Mouse (Mus musculus): ENCODE measurements around the gene Phlda2. TPM values are rescaled to one million over a fixed set of nuclear protein-coding genes. Genes with fewer than 3 reads are reported as not detected.

The Phlda2 gene
- polyA plus RNA-seq, 1 experiment from 2014 or later = 0.45 TPM

DNA sequence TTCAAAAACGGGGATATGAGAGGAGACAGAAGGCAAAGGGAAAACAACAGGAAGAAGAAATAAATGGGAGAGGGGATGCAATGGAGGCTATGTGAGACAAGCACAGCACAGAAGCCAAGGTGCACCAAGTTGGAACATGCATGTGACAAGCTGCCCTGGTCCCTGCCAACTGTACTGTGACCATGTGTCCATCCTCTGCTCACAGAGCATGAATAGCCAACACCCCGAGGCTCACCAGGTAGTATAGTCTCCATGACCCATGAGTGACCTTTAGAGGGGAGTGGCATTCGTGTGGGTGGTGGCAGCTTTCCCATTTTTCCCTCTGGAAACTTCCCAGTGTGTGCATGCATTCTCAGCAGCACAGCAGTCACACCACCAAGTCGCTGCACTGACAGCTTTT is 16.4 kb upstream of the Phlda2 start:
- no peak overlapping the region for H3K4me3 ChIP-seq
- H3K4me1 ChIP-seq (replicated peaks) = no peaks in the 10 kb centered on the region
- no peak overlapping the region for H3K4me2 ChIP-seq
- H3K27me3 ChIP-seq = no peaks in the 10 kb centered on the region
- no peak for ATAC-seq (ENCODE audit: low read depth)
- H3K27ac ChIP-seq (replicated peaks) = no peak overlapping the region
- 85% methylated on average over 4 of the region's 4 CpGs for WGBS
- H3K9ac ChIP-seq = no peak overlapping the region
- H3K36me3 ChIP-seq = peaks cover 100% of the 10 kb centered on the region
- no peaks in the 10 kb centered on the region for H3K9me3 ChIP-seq

DNA sequence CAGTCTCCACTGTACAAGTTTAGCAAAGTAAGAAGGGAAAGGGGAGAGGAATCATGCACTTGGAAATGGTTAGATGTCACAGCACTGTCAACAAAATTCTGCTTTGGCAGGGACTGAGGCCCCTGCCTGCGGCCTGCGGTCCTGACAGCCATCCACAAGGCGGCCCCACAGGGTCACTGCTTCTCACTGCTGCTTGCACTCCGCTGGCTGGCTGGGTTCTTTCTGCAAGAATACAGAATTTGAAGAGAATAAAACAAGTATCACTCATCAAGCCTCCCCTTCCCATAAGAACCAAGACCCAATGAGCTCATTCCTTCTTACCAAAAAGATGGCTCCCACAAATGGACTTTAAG is 11.4 kb upstream of the Phlda2 start:
- 95% methylated on average over 4 of the region's 4 CpGs for WGBS
- H3K27me3 ChIP-seq = no peaks in the 10 kb centered on the region
- H3K36me3 ChIP-seq = peaks cover 73% of the 10 kb centered on the region
- H3K9ac ChIP-seq = no peak overlapping the region
- no peak overlapping the region for H3K4me2 ChIP-seq
- no peak overlapping the region for H3K27ac ChIP-seq (replicated peaks)
- H3K4me3 ChIP-seq = no peak overlapping the region
- ATAC-seq (ENCODE audit: low read depth) = no peak
- no peaks in the 10 kb centered on the region for H3K9me3 ChIP-seq
- H3K4me1 ChIP-seq (replicated peaks) = no peaks in the 10 kb centered on the region

DNA sequence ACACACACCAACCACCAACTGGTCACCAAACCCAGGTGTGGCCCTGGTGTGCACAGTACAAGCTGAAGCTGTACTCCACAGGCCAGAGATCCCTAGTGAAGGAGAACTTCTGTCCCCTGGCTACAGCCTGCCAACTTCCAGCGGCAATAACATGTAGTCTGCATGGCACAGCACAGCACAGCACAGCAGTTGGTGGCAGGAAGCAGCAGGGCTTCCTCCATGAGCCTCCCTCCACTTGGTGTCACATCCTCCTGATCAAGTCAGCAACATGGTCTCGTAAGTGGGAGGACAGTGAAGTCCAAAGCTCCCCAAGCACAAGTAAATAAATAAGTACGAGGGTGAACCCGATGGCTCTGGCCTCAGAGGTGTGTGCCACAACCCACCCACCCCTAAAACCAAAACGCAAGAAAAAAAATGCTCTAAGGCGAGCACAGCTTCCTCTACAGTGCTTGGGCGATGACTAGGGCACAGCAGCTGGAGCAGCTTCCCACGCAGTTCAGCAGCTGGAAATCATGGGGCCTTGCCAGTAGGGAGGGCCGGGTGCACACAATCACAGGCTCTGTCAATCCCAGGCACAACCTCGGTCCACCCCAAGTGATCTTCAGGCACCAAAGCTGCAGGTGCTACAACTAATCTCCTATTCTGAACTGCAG is 10.9 kb upstream of the Phlda2 start:
- no peak overlapping the region for H3K27ac ChIP-seq (replicated peaks)
- no peak overlapping the region for H3K9ac ChIP-seq
- H3K4me2 ChIP-seq = no peak overlapping the region
- no peak overlapping the region for H3K4me3 ChIP-seq
- WGBS = 92% methylated on average over 10 of the region's 10 CpGs
- no peaks in the 10 kb centered on the region for H3K9me3 ChIP-seq
- no peaks in the 10 kb centered on the region for H3K4me1 ChIP-seq (replicated peaks)
- no peaks in the 10 kb centered on the region for H3K27me3 ChIP-seq
- H3K36me3 ChIP-seq = peaks cover 68% of the 10 kb centered on the region
- ATAC-seq (ENCODE audit: low read depth) = no peak

DNA sequence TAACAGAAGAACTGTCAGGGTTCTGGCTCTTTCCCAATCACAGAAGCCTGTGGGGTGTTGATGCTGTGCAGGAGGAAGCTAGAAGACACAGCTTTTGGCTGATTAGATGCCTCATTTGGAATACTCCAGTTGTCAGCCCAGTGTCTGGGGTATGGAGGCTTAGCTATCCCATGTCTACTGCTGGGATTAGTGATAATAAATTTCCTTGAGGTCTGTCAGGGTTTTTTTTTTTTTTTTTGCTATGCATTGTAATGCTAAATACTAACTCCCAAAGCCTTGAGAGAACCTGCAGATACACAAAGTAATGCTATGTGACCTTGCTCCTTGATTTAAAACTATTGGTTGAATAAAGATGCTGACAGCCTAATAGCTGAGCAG is 8.4 kb upstream of the Phlda2 start:
- Histone ChIP-seq H3K4me2 (no peak overlapping the region), H3K9ac (no peak overlapping the region), H3K36me3 (peaks cover 42% of the 10 kb centered on the region), H3K27me3 (peaks cover 2% of the 10 kb centered on the region; the same call in 1 of the 2 replicates), H3K27ac (replicated peaks) (no peak overlapping the region), H3K4me3 (no peak overlapping the region), H3K9me3 (no peaks in the 10 kb centered on the region), H3K4me1 (replicated peaks) (no peaks in the 10 kb centered on the region)
- ATAC-seq (ENCODE audit: low read depth) = no peak

DNA sequence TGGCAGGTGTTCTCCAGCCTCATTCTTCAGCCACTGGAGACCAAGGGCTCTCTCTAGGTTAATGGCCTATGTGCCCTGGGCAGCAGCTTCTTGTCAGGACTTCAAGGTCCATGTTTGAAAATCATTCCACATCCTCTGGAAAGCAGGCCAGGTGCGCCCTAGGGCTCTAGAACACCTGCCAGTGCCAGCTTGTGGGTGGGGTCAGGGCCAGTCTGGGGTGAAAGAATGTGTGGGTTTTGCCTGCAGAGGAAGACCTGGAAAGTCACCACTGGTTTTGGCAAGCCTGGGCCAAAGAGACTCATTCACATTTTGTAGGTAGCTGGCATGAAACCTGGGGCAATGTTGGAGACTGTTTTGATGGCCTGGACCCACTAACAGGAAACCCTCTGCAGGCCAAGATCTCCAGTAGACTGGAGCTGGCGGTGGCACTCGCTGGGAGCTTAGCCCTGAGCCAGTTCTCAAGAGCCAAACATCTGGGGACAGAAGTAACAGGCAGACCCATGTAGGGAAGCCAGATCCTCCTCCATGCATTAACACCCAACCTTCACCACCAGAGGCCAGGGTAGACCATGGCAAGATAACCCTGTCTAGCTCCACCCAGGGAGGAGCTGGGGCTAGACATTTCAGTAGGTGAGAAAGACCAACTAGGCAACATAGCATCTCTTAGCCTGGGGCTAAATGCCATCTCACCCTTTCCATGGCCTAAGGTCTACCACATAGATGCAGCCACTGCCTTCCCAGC is 7.8 kb upstream of the Phlda2 start:
- H3K27ac ChIP-seq (replicated peaks) = no peak overlapping the region
- WGBS = 93% methylated on average over 3 of the region's 3 CpGs
- H3K9ac ChIP-seq = no peak overlapping the region
- H3K4me3 ChIP-seq = no peak overlapping the region
- no peak overlapping the region for H3K4me2 ChIP-seq
- H3K9me3 ChIP-seq = no peaks in the 10 kb centered on the region
- no peak for ATAC-seq (ENCODE audit: low read depth)
- peaks cover 4% of the 10 kb centered on the region; the same call in 1 of the 2 replicates for H3K27me3 ChIP-seq
- H3K4me1 ChIP-seq (replicated peaks) = no peaks in the 10 kb centered on the region
- peaks cover 37% of the 10 kb centered on the region for H3K36me3 ChIP-seq

DNA sequence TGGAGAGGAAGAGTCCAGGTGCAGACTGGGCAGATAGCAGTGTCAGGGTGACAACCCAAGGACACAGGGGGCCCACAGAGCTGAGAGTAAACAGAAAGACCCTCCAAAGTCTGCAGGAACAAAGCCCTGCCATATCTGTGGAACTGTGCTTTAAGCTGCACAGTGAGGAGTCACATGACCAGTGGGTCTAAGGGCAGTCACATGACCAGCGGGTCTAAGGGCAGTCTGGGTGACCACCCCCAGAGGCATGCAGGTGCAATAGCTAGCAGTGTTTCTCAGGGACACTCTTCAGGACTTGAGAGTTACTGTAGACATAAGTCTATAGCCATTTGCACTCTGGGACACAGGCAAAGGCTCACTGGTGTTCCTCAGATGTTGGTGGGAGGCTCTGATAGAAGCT is 6.6 kb upstream of the Phlda2 start:
- H3K9ac ChIP-seq = no peak overlapping the region
- H3K27ac ChIP-seq (replicated peaks) = no peak overlapping the region
- no peak for ATAC-seq (ENCODE audit: low read depth)
- H3K36me3 ChIP-seq = peaks cover 25% of the 10 kb centered on the region
- H3K27me3 ChIP-seq = peaks cover 13% of the 10 kb centered on the region
- H3K4me1 ChIP-seq (replicated peaks) = no peaks in the 10 kb centered on the region
- H3K4me3 ChIP-seq = no peak overlapping the region
- H3K9me3 ChIP-seq = no peaks in the 10 kb centered on the region
- WGBS = 79% methylated on average over 1 of the region's 1 CpGs
- no peak overlapping the region for H3K4me2 ChIP-seq

DNA sequence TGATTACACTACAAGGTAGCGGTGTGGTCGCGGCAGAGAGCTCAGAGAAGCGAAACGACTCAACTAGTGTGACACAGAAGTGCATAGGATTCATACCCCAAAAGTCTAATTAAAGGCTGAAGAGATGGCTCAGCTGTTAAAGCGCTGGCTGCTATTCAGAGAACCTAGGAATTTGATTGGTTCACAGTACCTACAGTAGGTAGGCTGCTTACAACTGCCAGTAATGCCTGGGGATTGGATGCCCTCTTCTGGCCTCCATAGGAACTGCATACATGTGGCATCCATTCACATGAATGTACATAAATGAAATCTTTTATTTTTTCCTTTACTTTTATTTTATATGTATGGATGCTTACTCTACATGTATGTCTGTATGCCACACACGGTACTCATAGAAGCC is 3.7 kb upstream of the Phlda2 start:
- Histone ChIP-seq H3K4me3 (no peak overlapping the region), H3K4me2 (no peak overlapping the region), H3K27me3 (peaks cover 42% of the 10 kb centered on the region), H3K4me1 (replicated peaks) (peaks cover 14% of the 10 kb centered on the region), H3K27ac (replicated peaks) (no peak overlapping the region), H3K36me3 (0 out of 2 replicates have a peak, but pooled peaks cover 5% of the 10 kb centered on the region), H3K9ac (no peak overlapping the region), H3K9me3 (no peaks in the 10 kb centered on the region)
- WGBS = 27% methylated on average over 7 of the region's 7 CpGs
- no peak for ATAC-seq (ENCODE audit: low read depth)

DNA sequence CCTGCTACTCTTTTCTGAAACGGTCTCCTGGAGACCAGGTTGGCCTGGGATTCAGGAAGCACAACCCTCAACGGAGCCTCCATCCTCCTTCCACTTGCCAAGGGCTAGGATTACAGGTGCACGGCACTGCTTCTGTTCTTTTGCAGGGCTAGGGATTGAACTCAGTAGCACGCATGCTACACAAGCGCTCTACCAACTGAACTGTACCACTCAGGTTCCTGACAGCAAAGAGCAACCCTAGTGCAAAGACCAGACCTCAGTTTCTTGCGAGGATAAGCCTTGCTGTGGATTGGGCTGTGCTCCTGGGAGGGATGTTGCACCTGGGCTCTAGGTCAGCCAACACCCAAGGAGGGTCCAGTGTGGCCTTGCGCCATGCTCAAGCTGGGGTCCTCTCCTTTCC is 3.3 kb upstream of the Phlda2 start:
- ATAC-seq (ENCODE audit: low read depth) = no peak
- Histone ChIP-seq H3K4me2 (no peak overlapping the region), H3K4me3 (no peak overlapping the region), H3K4me1 (replicated peaks) (peaks cover 18% of the 10 kb centered on the region), H3K36me3 (0 out of 2 replicates have a peak, but pooled peaks cover 5% of the 10 kb centered on the region), H3K9ac (no peak overlapping the region), H3K27ac (replicated peaks) (no peak overlapping the region), H3K9me3 (no peaks in the 10 kb centered on the region), H3K27me3 (peaks cover 46% of the 10 kb centered on the region)
- WGBS = 71% methylated on average over 7 of the region's 7 CpGs

DNA sequence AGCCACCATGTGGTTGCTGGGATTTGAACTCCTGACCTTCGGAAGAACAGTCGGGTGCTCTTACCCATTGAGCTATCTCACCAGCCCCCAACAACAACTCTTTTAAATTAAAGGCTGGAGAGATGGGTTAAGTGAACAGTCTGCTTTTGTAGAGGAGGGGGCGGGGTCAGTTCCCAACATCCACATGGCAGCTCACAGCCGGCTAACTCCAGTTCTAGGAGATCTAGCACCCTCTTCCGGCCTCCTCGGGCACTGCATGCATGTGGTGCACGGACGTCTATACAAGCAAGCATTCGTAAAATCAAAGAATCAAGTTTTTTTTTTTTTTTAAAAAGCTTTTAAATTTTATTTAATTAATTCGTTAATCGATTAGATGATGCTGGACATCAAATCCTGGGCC is 2.9 kb upstream of the Phlda2 start:
- 30% methylated on average over 11 of the region's 11 CpGs for WGBS
- Histone ChIP-seq H3K9me3 (no peaks in the 10 kb centered on the region), H3K27me3 (peaks cover 51% of the 10 kb centered on the region), H3K4me2 (no peak overlapping the region), H3K4me3 (no peak overlapping the region), H3K9ac (no peak overlapping the region), H3K36me3 (0 out of 2 replicates have a peak, but pooled peaks cover 5% of the 10 kb centered on the region), H3K4me1 (replicated peaks) (peaks cover 18% of the 10 kb centered on the region), H3K27ac (replicated peaks) (no peak overlapping the region)
- no peak for ATAC-seq (ENCODE audit: low read depth)

DNA sequence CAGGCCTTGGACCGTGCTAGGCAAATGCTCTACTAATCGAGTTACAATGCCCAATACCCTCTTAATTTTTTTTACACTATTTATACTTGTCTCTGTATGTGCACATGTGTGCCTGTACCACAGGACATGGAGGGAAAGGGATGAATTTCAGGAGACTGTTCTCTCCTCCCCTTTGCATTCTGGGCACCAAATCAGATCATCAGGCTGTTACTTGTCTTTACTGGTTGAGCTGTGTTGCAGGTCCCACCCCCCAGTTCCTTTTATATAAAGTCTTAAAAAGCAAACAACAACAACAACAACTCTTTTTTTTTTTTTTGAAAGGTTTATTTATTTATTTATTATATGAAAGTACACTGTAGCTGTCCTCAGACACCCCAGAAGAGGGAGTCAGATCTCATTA is 2.5 kb upstream of the Phlda2 start:
- WGBS = 93% methylated on average over 2 of the region's 2 CpGs
- no peak overlapping the region for H3K9ac ChIP-seq

DNA sequence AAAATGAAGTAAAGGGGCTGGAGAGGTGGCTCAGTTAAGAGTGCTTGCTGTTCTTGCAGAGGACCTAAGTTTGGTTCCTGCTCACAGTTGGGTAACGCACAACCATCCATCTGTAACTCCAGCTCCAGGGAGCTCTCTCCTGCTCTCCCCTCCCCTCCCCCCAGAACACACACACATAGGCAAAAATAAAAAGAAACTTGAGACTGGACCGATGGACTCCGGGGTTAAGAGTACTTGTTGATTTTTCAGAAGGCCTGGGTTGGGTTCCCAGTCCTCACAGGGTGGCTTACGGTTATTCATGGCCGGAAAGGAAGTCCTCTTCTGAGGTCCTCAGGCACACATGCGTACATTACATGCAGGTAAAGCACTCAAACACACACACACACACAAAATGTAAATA is 976 bp upstream of the Phlda2 start:
- no peak overlapping the region for H3K9ac ChIP-seq
- H3K9me3 ChIP-seq = no peaks in the 10 kb centered on the region
- H3K27ac ChIP-seq (replicated peaks) = no peak overlapping the region
- ATAC-seq (ENCODE audit: low read depth) = no peak
- WGBS = 86% methylated on average over 6 of the region's 6 CpGs
- H3K27me3 ChIP-seq = peaks cover 70% of the 10 kb centered on the region
- H3K4me2 ChIP-seq = no peak overlapping the region
- H3K4me3 ChIP-seq = no peak overlapping the region
- peaks cover 18% of the 10 kb centered on the region for H3K4me1 ChIP-seq (replicated peaks)
- H3K36me3 ChIP-seq = no peaks in the 10 kb centered on the region

More for the DNA sequence above, 2.5 kb upstream of the Phlda2 start:
- Histone ChIP-seq H3K9me3 (no peaks in the 10 kb centered on the region), H3K4me1 (replicated peaks) (peaks cover 18% of the 10 kb centered on the region), H3K4me2 (no peak overlapping the region), H3K36me3 (0 out of 2 replicates have a peak, but pooled peaks cover 5% of the 10 kb centered on the region), H3K4me3 (no peak overlapping the region), H3K27me3 (peaks cover 55% of the 10 kb centered on the region), H3K27ac (replicated peaks) (no peak overlapping the region)
- no peak for ATAC-seq (ENCODE audit: low read depth)

DNA sequence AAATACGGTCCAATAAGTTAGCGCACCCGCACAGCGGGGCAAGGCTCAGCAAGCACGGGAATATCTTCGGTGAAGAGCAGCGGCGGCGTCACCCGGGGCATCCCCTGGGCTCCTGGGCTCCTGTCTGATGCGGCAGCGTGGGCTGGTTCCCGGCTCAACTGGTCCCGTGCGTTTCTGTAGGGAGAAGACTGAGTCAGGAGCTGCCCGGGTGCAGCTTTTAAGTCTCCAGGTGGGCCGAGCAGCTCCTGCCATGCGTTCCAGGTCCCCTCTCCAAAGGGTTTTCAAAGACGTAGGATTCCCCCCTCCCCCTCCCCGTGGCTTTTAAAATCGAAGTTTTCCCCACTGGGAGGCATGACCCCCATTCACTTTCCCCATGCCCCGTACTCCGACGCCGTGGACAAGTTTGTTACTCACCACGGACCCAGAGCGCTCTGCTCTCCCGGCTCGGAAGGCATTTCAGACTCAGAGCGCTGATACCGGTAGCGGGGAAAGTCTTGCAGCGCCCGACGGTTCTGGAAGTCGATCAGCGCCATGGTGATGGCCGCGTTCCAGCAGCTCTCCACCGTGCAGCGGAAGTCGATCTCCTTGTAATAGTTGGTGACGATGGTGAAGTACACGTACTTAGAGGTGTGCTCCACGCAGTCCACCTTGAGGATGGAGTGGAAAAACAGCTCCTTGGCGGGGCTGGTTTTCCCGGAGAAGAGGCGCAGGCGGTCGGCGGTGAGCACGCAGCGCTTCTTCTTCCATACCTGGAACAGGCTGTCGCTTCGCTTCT is 1.1 kb downstream of the Phlda2 start:
- Histone ChIP-seq H3K27me3 (peaks cover 75% of the 10 kb centered on the region), H3K4me3 (peak overlapping the region; percentile 42), H3K9me3 (no peaks in the 10 kb centered on the region), H3K27ac (replicated peaks) (no peak overlapping the region), H3K36me3 (no peaks in the 10 kb centered on the region), H3K9ac (peak overlapping the region; percentile 34), H3K4me1 (replicated peaks) (peaks cover 18% of the 10 kb centered on the region), H3K4me2 (peak overlapping the region; percentile 68)
- 4% methylated on average over 55 of the region's 55 CpGs for WGBS
- 0 out of 2 replicates have a peak, but pooled peaks have one; percentile 10 for ATAC-seq (ENCODE audit: low read depth)

Measured in neural tube, embryonic 13.5 days (tissue).